Mouse (Mus musculus): ENCODE measurements around the gene Polr3c. TPM values are rescaled to one million over a fixed set of nuclear protein-coding genes. Genes with fewer than 3 reads are reported as not detected.
A peak's percentile ranks its signal among the peaks of the same experiment; 100 is the strongest.
"Not testable (repeated sequence)": the region's sequence is repeated elsewhere in the genome, so short reads cannot be mapped to it uniquely, and the experiment has no call there.

Polr3c gene
- polyA plus RNA-seq, 1 experiment from 2014 or later: 20.3 TPM

DNA sequence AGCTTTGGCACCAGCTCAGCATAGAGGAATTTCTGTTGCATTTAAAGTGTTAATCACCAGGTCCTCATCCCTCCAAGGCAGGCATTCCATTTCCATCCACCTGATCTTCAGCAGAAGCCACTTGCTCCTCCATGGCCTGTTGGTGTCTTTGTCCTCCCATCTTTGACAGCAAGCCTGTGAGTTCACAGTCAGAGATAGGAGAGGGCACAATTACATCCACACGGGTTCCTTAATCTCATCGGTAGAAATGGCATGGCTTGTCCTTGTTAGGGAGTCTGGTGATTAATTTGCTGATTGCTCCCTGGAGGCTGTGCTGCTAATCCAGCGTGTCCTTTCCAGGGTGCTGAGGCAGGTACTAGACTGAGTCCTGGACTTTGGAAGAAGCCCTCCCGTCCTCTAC lies 53.9 kb downstream of the Polr3c start:
- Histone ChIP-seq H3K9ac (ENCODE audit: low read length) (no peak overlapping the region), H3K4me2 (replicated peaks; ENCODE audit: low read depth) (no peak overlapping the region), H3K4me3 (ENCODE audit: low read depth, low read length) (no peak overlapping the region), H3K36me3 (ENCODE audit: control insufficient read depth, insufficient read depth, low read length) (no peaks in the 10 kb centered on the region), H3K9me3 (ENCODE audit: control insufficient read depth, low read length) (no peaks in the 10 kb centered on the region), H3K27ac (replicated peaks) (no peak overlapping the region), H3K4me1 (replicated peaks; ENCODE audit: control insufficient read depth, insufficient read depth) (no peaks in the 10 kb centered on the region), H3K27me3 (ENCODE audit: control insufficient read depth, insufficient read depth, low read length) (no peaks in the 10 kb centered on the region)
- ATAC-seq (ENCODE audit: low FRiP score, low TSS enrichment) (no peak), DNase-seq (ENCODE audit: low spot score) (no peak)
- 73% methylated on average over 4 of the region's 4 CpGs for WGBS
- TF ChIP-seq EP300 (optimal IDR thresholded peaks at IDR 0.05): no peak
- TF ChIP-seq CTCF (IDR thresholded peaks at IDR 0.05; ENCODE audit: low read depth): no peak

- H3K9me3 ChIP-seq (ENCODE audit: control insufficient read depth, low read length): no peaks in the 10 kb centered on the region
- H3K36me3 ChIP-seq (ENCODE audit: control insufficient read depth, insufficient read depth, low read length): no peaks in the 10 kb centered on the region
- WGBS: 86% methylated on average over 5 of the region's 5 CpGs
- TF ChIP-seq EP300 (optimal IDR thresholded peaks at IDR 0.05): no peak
- no peak for TF ChIP-seq CTCF (IDR thresholded peaks at IDR 0.05; ENCODE audit: low read depth)
- H3K4me1 ChIP-seq (replicated peaks; ENCODE audit: control insufficient read depth, insufficient read depth): no peaks in the 10 kb centered on the region
- DNase-seq (ENCODE audit: low spot score): no peak
- H3K9ac ChIP-seq (ENCODE audit: low read length): no peak overlapping the region
- no peak overlapping the region for H3K27ac ChIP-seq (replicated peaks)
- no peak overlapping the region for H3K4me2 ChIP-seq (replicated peaks; ENCODE audit: low read depth)
- H3K4me3 ChIP-seq (ENCODE audit: low read depth, low read length): no peak overlapping the region
- no peaks in the 10 kb centered on the region for H3K27me3 ChIP-seq (ENCODE audit: control insufficient read depth, insufficient read depth, low read length)
- no peak for ATAC-seq (ENCODE audit: low FRiP score, low TSS enrichment)
Observed at GRCm38 (mm10) chr3:96671519-96671918, 55.9 kb downstream of the Polr3c start.

GRCm38 (mm10) chr3:96669727-96670468 lies 57.5 kb downstream of the Polr3c start, which contains the start of gene Ankrd35:
Gene Ankrd35, plus strand, starts transcription at chr3:96670131.
- no peaks in the 10 kb centered on the region for H3K9me3 ChIP-seq (ENCODE audit: control insufficient read depth, low read length)
- peak within 1 kb of the TSS; percentile 37 for H3K4me3 ChIP-seq (ENCODE audit: low read depth, low read length)
- no peaks in the 10 kb centered on the region for H3K4me1 ChIP-seq (replicated peaks; ENCODE audit: control insufficient read depth, insufficient read depth)
- no peaks in the 10 kb centered on the region for H3K27me3 ChIP-seq (ENCODE audit: control insufficient read depth, insufficient read depth, low read length)
- H3K4me2 ChIP-seq (replicated peaks; ENCODE audit: low read depth): peak within 1 kb of the TSS; percentile 86
- no peaks in the 10 kb centered on the region for H3K36me3 ChIP-seq (ENCODE audit: control insufficient read depth, insufficient read depth, low read length)
- H3K27ac ChIP-seq (replicated peaks): no peak within 1 kb of the TSS
- WGBS: 5% methylated on average over 35 of the region's 35 CpGs
- DNase-seq (ENCODE audit: low spot score) (peak; percentile 90), ATAC-seq (ENCODE audit: low FRiP score, low TSS enrichment) (peak; percentile 95)
- peak within 1 kb of the TSS; percentile 59 for H3K9ac ChIP-seq (ENCODE audit: low read length)
- TF ChIP-seq EP300 (optimal IDR thresholded peaks at IDR 0.05) (no peak), CTCF (IDR thresholded peaks at IDR 0.05; ENCODE audit: low read depth) (peak; percentile 60)

- no peaks in the 10 kb centered on the region for H3K36me3 ChIP-seq (ENCODE audit: control insufficient read depth, insufficient read depth, low read length)
- no peak overlapping the region for H3K4me3 ChIP-seq (ENCODE audit: low read depth, low read length)
- H3K4me1 ChIP-seq (replicated peaks; ENCODE audit: control insufficient read depth, insufficient read depth): no peaks in the 10 kb centered on the region
- H3K4me2 ChIP-seq (replicated peaks; ENCODE audit: low read depth): no peak overlapping the region
- ATAC-seq (ENCODE audit: low FRiP score, low TSS enrichment) (no peak), DNase-seq (ENCODE audit: low spot score) (no peak)
- H3K27ac ChIP-seq (replicated peaks): no peak overlapping the region
- no peaks in the 10 kb centered on the region for H3K27me3 ChIP-seq (ENCODE audit: control insufficient read depth, insufficient read depth, low read length)
- no peaks in the 10 kb centered on the region for H3K9me3 ChIP-seq (ENCODE audit: control insufficient read depth, low read length)
- WGBS: 86% methylated on average over 5 of the region's 5 CpGs
- no peak overlapping the region for H3K9ac ChIP-seq (ENCODE audit: low read length)
- TF ChIP-seq EP300 (optimal IDR thresholded peaks at IDR 0.05) (no peak), CTCF (IDR thresholded peaks at IDR 0.05; ENCODE audit: low read depth) (no peak)
Observed at GRCm38 (mm10) chr3:96668424-96669067, 58.9 kb downstream of the Polr3c start.

GRCm38 (mm10) chr3:96667316-96667715 lies 60.1 kb downstream of the Polr3c start:
- Histone ChIP-seq H3K4me2 (replicated peaks; ENCODE audit: low read depth) (no peak overlapping the region), H3K4me1 (replicated peaks; ENCODE audit: control insufficient read depth, insufficient read depth) (no peaks in the 10 kb centered on the region), H3K36me3 (ENCODE audit: control insufficient read depth, insufficient read depth, low read length) (no peaks in the 10 kb centered on the region), H3K9me3 (ENCODE audit: control insufficient read depth, low read length) (no peaks in the 10 kb centered on the region), H3K27ac (replicated peaks) (no peak overlapping the region), H3K27me3 (ENCODE audit: control insufficient read depth, insufficient read depth, low read length) (no peaks in the 10 kb centered on the region), H3K9ac (ENCODE audit: low read length) (no peak overlapping the region), H3K4me3 (ENCODE audit: low read depth, low read length) (no peak overlapping the region)
- 36% methylated on average over 1 of the region's 1 CpGs for WGBS
- TF ChIP-seq CTCF (IDR thresholded peaks at IDR 0.05; ENCODE audit: low read depth) (peak; percentile 78), EP300 (optimal IDR thresholded peaks at IDR 0.05) (no peak)
- ATAC-seq (ENCODE audit: low FRiP score, low TSS enrichment): no peak
- peak; percentile 55 for DNase-seq (ENCODE audit: low spot score)

- Histone ChIP-seq H3K4me3 (ENCODE audit: low read depth, low read length) (no peak overlapping the region), H3K4me2 (replicated peaks; ENCODE audit: low read depth) (no peak overlapping the region), H3K9ac (ENCODE audit: low read length) (no peak overlapping the region), H3K27ac (replicated peaks) (no peak overlapping the region), H3K27me3 (ENCODE audit: control insufficient read depth, insufficient read depth, low read length) (no peaks in the 10 kb centered on the region), H3K4me1 (replicated peaks; ENCODE audit: control insufficient read depth, insufficient read depth) (no peaks in the 10 kb centered on the region), H3K36me3 (ENCODE audit: control insufficient read depth, insufficient read depth, low read length) (no peaks in the 10 kb centered on the region), H3K9me3 (ENCODE audit: control insufficient read depth, low read length) (no peaks in the 10 kb centered on the region)
- DNase-seq (ENCODE audit: low spot score): no peak
- 94% methylated on average over 5 of the region's 5 CpGs for WGBS
- TF ChIP-seq EP300 (optimal IDR thresholded peaks at IDR 0.05) (no peak), CTCF (IDR thresholded peaks at IDR 0.05; ENCODE audit: low read depth) (no peak)
- ATAC-seq (ENCODE audit: low FRiP score, low TSS enrichment): no peak
Observed at GRCm38 (mm10) chr3:96666916-96667315, 60.5 kb downstream of the Polr3c start.

DNA sequence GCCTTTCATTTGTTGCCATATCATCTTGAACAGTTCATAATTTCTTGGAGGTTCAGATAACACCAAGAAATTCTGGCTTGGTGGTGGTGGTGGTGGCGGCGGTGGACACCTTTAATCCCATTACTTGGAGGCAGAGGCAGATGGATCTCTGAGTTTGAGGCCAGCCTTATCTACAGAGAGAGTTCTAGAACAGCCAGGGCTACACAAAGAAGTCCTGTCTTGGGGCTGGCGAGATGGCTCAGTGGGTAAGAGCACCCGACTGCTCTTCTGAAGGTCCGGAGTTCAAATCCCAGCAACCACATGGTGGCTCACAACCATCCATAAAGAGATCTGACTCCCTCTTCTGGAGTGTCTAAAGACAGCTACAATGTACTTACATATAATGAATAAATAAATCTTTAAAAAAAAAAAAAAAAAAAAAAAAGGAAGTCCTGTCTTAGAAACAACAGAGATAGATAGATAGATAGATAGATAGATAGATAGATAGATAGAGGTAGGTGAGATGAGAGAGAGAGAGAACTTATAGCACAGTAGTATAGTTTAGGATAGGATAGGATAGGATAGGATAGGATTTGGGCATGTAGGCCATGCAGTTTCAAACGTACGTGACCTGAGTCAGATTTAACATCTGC lies 61.6 kb downstream of the Polr3c start:
- not testable (repeated sequence) for ATAC-seq (ENCODE audit: low FRiP score, low TSS enrichment); H3K27me3 ChIP-seq (ENCODE audit: control insufficient read depth, insufficient read depth, low read length); H3K4me2 ChIP-seq (replicated peaks; ENCODE audit: low read depth); H3K4me3 ChIP-seq (ENCODE audit: low read depth, low read length); DNase-seq (ENCODE audit: low spot score); H3K4me1 ChIP-seq (replicated peaks; ENCODE audit: control insufficient read depth, insufficient read depth); H3K36me3 ChIP-seq (ENCODE audit: control insufficient read depth, insufficient read depth, low read length); H3K9ac ChIP-seq (ENCODE audit: low read length); H3K9me3 ChIP-seq (ENCODE audit: control insufficient read depth, low read length); H3K27ac ChIP-seq (replicated peaks)
- WGBS: 87% methylated on average over 7 of the region's 7 CpGs
